Mouse (Mus musculus) megakaryocyte progenitor cell, adult 5-6 weeks (primary cell): Measurements from ENCODE around the gene Cmbl. TPM values are rescaled to one million over a fixed set of nuclear protein-coding genes. Genes with fewer than 3 reads are reported as not detected.

Source experiments
- ATAC-seq: replicated peaks from 2 replicates; pipeline ENCODE4 v1.8.0; 2016; ENCODE audit warnings: mild to moderate bottlenecking, moderate TSS enrichment, inconsistent platforms; ENCODE audit not compliant: poor library complexity
- total RNA-seq, 2 experiments: library from RNA; stranded (forward) in 1 of 2; stranded (reverse) in 1 of 2; fragments of 157-497, 149-512 nt in 1 of 2; fragments of 200-1000 nt in 1 of 2; gene quantifications; 2 replicates each; pipeline versions ENCODE4 v1.2.3 to v1.2.4; 2015 to 2017

Gene Cmbl
- total RNA-seq, 2 experiments from 2014 or later: not detected

DNA sequence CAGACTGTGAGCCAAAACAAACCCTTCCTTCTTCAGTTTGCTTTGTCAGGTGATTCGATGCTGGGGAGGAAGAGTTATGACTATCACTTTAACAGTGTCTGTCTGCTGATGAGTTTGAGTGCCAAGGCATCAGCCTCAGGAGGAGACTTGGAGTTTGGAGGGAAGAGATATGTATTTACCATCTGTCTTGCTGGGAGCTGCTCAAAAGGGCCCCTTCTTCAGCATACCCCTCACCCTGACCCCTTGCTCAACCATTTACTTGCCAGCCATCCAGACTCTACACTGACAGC, 24.7 kb upstream of the Cmbl start:
- peak; percentile 12; the same call in 1 of the 2 replicates for ATAC-seq

DNA sequence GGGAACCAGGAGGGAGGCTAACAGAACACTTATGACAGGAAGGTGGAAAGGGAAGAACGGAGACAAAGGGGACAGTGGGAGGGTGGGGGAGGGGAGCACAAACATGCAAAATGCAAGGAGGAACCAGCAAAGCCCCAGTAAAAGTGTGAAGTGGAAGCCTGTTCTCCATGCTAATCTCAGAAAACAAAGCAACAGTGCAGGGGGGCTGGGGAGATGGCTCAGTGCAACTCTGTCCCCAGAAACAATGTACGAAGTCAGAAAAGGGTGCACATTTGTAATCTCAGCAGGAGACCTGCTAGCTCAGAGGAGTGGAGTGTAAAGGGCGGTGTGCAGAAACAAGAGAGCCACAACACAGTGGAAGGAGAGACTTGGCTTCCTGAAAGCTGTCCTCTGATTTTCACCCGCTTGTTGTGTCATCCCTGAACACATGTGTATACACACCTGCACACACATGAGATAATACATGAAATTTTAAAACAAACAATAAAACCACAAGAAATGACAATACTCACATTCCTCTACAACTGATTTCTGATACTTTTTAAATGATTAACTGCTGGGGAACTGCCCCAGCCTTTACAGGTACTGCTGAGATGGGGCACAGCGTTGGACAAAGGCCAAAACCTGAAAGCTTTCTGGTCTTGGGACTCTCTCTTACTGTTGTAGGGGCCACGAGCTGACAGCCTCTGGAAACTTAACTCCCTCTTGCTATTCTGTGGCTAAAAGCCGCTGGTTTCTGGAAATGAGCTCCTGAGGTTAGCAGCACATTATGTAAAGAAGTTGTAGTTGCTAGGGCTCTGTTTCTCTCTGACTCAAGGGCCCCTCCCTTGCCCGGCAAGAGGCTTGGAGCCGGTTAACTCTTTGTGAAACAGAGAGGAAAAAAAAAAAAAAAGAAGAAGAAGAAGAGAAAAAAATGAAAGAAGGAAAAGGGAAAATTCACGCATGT, 22.9 kb upstream of the Cmbl start:
- peak; percentile 43 for ATAC-seq

DNA sequence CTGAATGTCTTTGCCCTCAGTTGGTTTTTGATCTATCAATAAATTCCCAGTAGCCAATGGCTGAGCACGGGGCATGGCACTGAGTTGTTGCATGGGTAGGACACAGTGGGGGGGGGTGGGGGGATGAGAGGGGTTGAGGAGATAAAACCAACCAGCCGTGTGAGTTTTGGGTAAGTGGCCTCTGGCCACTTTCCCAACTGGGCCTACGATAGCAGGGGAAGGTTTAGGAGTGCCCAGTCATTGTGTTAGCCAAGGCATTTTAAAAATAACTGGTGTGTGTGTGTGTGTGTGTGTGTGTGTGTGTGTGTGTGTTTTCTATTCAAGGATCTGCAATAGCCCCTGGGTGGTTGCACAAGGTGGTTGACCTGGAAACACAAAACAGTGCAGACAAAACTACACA, 21.9 kb upstream of the Cmbl start:
- 0 out of 2 replicates have a peak, but pooled peaks have one; percentile 3 for ATAC-seq

DNA sequence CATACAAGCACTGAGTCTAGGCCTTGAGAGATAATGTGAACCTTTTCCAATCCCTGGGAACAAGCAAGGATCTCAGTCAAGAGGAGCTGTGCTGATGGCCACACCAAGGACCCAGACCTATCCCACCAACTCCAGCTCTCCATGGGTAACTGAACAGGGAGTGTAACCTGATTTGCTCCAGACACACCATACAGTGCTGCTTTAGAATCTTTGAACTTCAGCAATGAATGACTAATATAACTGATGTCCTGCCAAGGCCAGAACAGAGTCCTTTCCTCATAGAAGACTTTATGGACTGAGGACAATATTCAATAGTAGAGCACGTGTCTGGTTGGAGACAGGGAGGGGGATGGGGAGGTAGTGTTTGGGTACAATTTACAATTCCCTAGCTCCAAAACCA, 20.1 kb upstream of the Cmbl start:
- ATAC-seq: no peak

DNA sequence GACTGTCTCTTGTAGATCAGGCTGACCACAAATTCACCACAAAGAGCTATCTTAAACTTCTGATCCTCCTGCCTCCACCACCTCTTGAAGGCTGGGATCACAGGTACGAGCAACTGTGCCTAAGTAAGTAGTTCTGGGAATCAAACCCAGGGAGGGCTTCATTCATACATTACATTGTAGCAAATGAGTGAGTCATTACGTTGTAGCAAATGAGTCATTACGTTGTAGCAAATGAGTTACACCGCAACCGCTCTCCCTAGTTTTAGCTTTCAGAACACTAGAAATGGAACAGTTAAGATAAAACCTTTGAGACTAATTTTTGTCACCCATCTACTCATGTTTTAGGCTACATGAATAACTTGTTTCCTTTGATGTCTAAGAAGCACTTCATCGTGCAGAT, 18.9 kb upstream of the Cmbl start:
- ATAC-seq: no peak

DNA sequence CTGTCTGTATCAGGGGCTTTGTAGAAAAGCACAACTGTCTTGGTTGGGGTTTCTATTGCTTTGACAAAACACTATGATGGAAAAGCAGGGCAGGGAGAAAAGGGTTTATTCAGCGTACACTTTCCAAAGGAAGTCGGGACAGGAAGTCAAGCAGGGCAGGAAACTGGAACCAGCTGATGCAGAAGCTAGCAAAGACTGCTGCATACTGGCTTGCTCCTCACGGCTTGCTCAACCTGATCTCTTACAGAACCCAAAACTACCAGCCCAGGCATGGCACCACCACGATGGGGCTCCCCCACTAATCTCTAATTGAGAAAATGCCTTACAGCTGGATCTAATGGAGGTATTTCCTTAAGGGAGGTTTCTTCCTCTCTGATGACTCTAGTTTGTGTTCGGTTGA, 17.8 kb upstream of the Cmbl start:
- peak; percentile 38 for ATAC-seq

DNA sequence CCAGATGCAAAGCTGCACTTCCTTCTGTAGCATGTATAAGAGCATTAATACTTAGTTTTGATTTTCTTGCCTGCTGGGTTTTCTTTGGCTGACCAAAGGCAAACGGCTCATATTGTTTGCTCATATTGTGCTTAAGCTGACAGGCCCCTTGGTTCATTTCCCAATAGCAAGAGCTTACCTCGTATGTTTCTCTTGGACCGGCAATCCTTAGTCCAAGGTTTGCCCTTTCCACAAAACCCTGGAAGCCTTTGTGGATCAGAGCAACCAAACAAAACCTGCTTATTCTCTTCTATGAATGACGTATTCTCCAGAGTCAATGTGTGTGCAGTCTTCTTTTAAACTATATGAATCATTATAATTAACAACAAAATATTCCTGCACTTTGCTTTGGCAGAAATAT, 14.8 kb upstream of the Cmbl start:
- no peak for ATAC-seq

DNA sequence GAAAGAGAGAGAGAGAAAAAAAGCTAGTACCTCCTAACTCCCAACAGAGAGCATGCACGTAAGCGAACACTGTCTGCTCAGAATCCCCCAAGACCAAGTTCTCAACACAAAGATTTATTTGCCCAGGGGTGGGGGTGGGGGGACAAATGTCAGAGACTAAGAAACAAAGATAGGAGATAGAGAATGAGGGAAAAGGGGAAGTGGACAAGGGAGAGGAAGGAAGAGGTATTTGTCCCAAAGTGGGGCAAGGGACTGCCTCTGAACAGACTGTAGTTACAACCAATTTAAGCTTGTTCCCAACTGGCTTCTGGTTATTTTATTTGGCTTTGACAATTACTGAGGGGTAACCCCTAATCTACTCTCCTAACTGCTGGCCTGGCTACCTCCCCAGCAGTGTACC, 10.3 kb upstream of the Cmbl start:
- ATAC-seq: peak; percentile 90

DNA sequence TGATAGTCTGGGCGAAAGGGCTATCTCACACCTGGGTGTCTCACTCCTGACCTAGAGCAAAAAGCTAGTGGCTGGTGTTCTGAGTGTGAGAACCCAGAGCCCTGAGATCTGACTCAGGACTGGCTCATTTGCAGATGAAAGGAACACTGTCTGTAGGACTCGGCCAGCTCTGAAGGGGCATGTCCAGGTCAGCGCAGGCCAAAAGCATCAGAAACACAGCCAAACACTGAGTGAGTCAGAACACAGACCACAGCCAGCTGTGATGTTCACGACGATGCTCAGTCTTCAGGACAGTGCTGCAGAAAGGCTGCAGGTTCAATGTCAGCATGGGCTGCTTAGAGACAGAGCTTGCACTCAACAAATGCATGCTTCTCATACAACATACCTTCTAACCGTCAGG, 3.8 kb upstream of the Cmbl start:
- no peak for ATAC-seq

DNA sequence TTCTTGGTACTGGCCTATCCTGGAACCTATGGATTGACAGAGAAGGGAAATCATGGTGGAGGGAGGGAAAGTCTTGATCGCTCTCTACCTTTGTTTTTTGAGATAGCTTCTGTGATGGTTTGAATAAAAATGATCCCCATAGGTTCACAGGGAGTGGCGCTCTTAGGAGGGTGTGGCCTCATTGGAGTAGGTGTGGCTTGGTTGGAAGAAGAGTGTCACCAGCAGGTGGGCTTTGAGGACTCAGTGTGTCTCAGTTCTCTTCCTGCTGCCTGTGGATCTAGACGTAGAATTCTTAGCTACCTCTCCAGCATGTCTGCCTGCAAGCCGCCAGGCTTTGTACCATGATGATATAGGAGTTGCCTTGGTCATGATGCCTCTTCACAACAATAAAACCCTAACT, 3.2 kb upstream of the Cmbl start:
- no peak for ATAC-seq

DNA sequence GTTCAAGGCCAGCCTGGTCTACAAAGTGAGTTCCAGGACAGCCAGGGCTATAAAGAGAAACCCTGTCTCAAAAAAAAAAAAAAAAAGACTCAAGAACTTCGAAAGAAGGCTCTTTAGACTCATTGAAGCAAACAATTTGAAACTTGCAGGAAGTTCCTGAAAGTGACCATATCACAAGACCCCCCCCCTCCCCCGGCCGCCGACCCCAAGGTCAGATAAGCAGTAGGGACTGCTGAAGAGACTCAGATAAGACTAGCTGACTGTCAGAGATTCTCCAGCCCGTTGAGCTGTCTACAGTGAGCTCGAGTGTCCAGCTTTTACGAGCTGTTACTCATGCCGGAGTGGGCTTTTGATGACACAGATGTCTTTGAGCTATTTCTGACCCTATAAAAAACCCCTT, 2.3 kb upstream of the Cmbl start:
- no peak for ATAC-seq

DNA sequence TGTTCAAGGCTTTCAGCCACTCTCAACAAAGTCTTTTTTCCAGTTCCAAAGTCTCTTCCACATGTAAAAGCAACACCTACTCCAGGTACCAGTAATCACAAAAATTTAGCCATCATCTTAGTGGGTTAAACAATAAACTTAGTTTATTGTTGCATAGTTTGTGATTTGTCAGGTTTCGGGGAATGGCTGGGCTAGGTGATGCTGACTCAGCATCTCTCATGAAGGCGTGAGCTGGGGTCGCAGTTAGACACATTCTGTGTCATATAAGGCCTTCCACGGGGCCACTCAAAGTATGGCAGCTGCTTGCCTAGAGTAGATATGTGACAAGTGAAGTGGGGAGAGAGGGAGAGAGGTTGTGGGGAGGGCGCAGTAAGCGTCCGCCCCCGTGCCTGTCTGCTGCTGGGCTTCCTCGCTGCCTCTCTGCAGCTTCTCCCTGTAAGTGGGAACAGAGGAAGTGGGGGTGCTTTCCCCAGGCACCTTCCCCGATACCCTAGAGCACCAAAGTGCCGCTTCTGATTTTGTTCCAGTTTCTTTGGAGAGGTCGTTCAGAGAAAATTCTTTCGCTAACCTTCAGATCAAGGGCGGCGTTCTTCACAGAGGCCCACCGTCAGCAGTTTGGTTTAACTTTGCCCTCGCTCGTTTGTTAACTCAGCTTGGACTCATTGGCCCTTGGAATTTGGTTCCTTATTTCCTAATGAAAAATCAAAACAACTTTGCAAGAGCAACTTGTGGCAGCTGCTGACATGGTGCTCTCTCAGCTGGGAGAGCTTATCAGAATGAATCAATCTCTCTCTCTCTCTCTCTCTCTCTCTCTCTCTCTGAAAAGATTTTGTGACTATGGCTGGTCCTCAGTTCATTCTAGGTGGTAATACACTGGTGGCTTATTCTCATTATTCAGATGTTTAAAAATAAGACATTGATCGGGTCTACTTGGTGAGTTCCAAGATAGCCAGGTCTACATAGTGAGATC, 1.3 kb upstream of the Cmbl start:
- peak; percentile 32 for ATAC-seq

DNA sequence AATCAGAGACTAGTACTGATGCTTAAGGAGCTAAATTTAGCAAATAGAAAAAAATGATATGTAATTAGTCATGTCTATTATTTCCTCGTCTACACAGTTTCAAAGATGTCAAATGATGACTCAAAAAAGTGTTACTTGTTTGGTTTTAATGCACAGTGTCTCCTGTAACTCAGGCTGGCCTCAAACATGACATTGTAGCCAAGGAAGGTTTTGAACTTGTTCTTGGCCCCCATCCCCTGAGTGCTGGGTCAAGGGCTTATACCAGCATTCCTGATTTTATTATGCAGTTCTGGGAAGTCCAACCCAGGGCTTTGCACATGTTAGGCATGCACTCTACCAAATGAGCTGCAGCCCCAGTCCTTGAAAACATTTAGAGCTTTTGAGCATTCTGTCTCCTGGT, 597 bp downstream of the Cmbl start:
- ATAC-seq: no peak

DNA sequence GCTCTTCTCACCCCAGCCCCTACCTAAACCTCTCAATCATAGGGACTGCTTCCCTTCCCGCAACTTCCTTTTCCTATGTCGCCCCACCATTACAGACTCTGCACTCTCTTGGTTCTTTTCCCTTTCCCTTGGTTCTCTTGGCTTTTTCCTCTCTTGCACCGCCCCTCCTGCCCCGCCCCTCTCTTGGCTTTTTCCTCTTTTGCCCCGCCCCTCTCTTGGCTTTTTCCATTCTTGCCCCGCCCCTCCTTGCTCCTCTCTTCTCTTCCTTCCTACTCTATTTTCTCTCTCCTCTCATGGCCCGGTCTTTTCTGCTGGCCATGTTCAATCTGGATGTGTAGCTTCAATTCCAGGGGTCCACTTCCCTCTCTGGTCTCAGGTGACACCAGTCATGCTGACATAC, 2.2 kb downstream of the Cmbl start:
- no peak for ATAC-seq

DNA sequence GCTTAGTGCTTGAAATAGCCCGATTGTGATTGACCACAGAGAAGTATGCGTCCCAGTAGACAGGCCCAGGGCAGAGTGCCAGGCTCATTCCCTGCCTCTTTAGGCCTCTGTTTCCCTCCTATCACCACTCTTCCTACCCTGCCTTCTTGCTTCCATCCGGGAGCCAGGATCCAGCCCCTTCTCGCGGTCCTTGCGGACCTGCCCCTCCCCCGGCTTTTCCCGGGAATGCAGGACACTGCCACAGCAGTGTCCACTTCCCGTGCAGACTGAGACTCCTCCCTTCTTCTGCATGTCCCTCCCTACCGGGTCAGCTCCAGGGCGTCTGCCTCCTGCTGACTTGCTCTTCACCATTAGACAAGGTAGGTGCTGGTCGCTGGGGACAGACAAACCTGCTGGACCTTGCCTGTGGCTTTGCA, 3.4 kb downstream of the Cmbl start:
- ATAC-seq: no peak

DNA sequence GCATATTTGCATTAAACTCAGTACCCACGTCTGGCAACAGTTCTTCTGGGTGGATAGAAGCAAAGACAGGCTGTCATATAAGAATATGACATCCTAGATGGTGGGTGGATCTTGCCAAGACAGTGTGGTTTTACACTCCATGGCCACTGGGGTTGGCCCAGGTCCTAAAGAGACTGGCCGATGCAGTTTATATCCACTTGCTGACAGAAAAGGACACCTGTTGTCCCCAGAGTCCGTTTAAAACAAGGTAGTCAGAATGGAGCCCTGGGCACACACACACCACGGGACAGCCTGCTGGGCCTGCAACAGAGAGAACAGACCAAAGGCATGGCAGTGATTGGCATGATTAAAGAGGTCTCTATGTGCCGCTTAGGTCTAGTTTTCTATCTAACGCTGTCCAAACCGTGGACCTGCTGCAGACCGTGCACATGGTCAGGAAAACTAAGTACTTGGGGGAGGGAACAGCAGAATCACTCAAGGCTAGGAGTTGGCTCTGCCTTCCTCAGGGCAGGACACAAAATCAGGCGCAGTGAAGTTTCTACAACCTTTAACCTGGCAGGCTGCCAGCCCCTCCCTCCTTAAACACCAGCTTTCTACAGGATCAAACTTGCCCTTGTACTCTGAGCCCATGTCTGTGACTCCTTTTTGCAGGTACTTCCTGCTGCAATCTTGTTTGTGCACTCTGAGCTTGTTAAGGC, 4.3 kb downstream of the Cmbl start:
- ATAC-seq: no peak

DNA sequence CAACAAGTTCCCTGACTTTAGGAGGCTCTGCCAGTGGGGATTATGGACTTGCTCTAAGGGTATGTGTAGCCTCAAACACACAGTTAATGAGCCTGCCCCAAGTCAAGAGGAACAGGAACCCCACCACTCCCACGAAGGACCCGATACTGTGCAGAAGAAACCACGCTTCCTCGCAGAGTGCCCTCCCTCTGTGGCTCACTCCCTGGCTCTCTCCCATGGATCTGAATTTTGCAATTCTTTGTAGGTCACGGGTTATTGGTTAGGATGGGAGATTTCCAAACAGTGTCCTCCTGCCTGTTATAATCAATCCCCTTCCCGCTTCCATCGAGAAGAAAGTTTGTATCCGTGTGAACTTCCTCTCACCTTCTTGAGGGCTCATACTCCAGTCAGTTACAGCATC, 5.8 kb downstream of the Cmbl start:
- ATAC-seq: peak; percentile 23; the same call in 1 of the 2 replicates

DNA sequence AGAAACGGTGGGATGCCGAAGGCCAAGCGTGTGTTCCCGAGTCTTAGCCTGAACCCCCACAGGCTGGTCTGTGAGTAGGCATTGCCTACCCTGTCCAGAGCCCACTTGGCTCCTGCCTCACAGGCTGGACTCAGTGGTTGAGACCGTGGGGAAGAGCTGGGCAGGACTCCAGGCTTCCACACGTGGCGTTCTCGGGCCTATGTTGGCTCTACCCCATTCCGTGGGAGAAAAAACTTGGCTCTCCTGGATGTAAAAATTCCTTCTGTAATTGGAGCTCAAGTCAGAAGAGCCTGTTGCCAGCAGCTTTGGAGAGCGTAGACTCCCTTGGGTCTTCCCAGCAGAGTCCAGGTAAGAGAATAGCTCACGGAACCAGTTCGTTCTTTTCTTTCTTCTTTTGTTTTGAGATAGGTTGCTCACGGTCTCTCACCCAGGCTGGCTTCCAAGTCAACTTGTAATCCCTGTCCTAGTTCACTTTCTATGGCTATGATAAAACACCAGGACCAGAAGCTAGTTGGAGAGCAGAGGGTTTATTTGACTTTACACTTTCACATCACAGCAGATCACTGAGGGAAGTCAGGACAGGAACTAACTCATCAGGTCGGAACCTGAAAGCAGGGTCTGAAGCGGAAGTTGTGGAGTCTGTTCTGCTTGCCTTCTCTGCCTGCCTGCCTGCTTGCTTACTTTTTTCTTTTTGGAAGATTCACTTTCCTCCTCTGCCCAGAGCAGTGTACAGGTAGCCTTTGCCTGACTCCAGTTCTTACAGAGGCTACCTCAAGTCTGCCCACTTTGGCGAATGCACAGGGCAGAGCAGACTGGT, 6.9 kb downstream of the Cmbl start:
- peak; percentile 59 for ATAC-seq

DNA sequence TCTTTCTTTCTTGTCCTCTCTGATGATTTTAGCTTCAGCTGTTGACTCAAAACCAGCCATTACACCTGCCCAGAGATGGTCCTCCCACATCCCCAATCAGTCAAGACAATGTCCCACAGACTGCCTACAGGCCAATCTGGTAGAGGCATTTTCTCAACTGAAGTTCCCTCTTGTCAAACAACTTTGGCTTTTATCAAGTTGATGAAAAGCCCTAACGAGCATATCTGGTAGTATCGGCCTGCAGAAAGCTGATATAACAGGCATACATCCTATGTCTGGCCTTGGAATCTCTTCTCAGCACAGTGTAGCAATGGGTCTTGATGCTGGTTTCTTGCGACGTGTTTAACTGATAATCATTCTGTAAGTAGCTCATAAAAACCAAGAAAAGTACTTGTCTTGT, 8.1 kb downstream of the Cmbl start:
- ATAC-seq: peak; percentile 61

DNA sequence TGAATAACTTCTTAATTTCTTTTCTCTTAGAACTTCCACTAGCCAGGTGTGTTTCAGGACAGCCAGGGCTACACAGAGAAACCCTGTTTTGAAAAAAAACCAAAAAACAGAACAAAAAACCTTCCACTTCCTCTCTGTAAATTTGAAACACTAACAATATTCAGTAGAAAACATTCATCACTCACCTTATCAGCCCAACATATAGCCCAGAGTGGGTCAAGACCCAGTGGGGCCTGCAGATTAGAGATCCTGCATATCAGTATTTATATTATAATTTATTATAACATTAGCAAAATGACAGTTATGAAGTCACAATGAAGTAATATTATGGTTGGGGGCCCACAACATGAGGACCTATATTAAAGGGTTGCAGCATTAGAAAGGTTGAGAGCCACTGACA, 8.5 kb downstream of the Cmbl start:
- 0 out of 2 replicates have a peak, but pooled peaks have one; percentile 23 for ATAC-seq
